Mouse (Mus musculus) CH12.LX (cell line): ENCODE data around the gene Zfp184. TPM values are rescaled to one million over a fixed set of nuclear protein-coding genes. Genes with fewer than 3 reads are reported as not detected.
A peak's percentile ranks its signal among the peaks of the same experiment; 100 is the strongest.

Experiments
- DNase-seq: peaks from one replicate; pipeline ENCODE4 v3.0.0-alpha.2; 2013; ENCODE audit errors: extremely low read depth
- H3K27ac ChIP-seq: 2 replicates; pipeline ENCODE4 v1.5.1; 2012; ENCODE audit warnings: low read depth, mild to moderate bottlenecking, control low read depth, moderate library complexity; ENCODE audit not compliant: insufficient read depth
- H3K27me3 ChIP-seq: replicated peaks from 2 replicates; pipeline ENCODE3; 2012; ENCODE audit warnings: inconsistent platforms
- H3K36me3 ChIP-seq, 2 experiments: replicated peaks in 1 of 2; 2 replicates each; pipeline versions ENCODE3 to v1.6.1; 2012; ENCODE audit warnings: inconsistent platforms in 1 of 2, low read length in 1 of 2, mild to moderate bottlenecking in 1 of 2, mixed read lengths in 1 of 2, moderate library complexity in 1 of 2; ENCODE audit not compliant: control insufficient read depth in 1 of 2, insufficient read depth in 1 of 2
- H3K4me1 ChIP-seq, 2 experiments: 2 replicates each; pipeline ENCODE4 v1.6.1; 2012; ENCODE audit warnings: inconsistent platforms in 1 of 2, moderate library complexity in 1 of 2; ENCODE audit not compliant: insufficient read depth in 2 of 2, control insufficient read depth in 1 of 2
- H3K4me2 ChIP-seq: 2 replicates; pipeline ENCODE4 v1.6.1; 2012; ENCODE audit warnings: low read depth, mild to moderate bottlenecking, control low read depth; ENCODE audit not compliant: poor library complexity, insufficient read depth, severe bottlenecking
- H3K4me3 ChIP-seq, 3 experiments: fragments of 150-350 bp in 1 of 3; sonication (generic) in 1 of 3; replicated peaks in 1 of 3; 2 replicates each; pipeline versions ENCODE3 to v1.5.1; 2011 to 2012; ENCODE audit warnings: low read depth in 2 of 3, low read length in 2 of 3, mild to moderate bottlenecking in 2 of 3, moderate library complexity in 2 of 3, control low read depth in 1 of 3, improper control_type of control experiment in 1 of 3, inconsistent platforms in 1 of 3, mixed read lengths in 1 of 3; ENCODE audit not compliant: poor library complexity in 1 of 3
- H3K79me2 ChIP-seq: replicated peaks from 2 replicates; pipeline ENCODE4 v1.6.1; 2012; ENCODE audit warnings: mild to moderate bottlenecking, moderate library complexity; ENCODE audit not compliant: control insufficient read depth, poor library complexity, insufficient read depth, severe bottlenecking; ENCODE audit errors: extremely low read depth
- H3K9ac ChIP-seq: 2 replicates; pipeline ENCODE4 v1.6.1; 2012; ENCODE audit warnings: low read depth, mild to moderate bottlenecking, control low read depth, moderate library complexity; ENCODE audit not compliant: insufficient read depth
- H3K9me3 ChIP-seq: replicated peaks from 2 replicates; pipeline ENCODE3; 2012; ENCODE audit warnings: low read length, inconsistent platforms, mixed read lengths
- BHLHE40 ChIP-seq: IDR thresholded peaks from 2 replicates; pipeline ENCODE4 v1.6.1; 2011; ENCODE audit warnings: mild to moderate bottlenecking, low read depth, low read length, improper control_type of control experiment
- CHD2 ChIP-seq: IDR thresholded peaks from 2 replicates; pipeline ENCODE4 v1.6.1; 2011; ENCODE audit warnings: low read length, improper control_type of control experiment
- CTCF ChIP-seq, 2 experiments: IDR thresholded peaks in 1 of 2; conservative IDR thresholded peaks in 1 of 2; 2 replicates each; pipeline ENCODE4 v1.5.1; 2011 to 2012; ENCODE audit warnings: low read depth in 2 of 2, low read length in 2 of 2, improper control_type of control experiment in 1 of 2, inconsistent platforms in 1 of 2, mild to moderate bottlenecking in 1 of 2, moderate library complexity in 1 of 2
- E2F4 ChIP-seq: IDR thresholded peaks from 2 replicates; pipeline ENCODE4 v1.6.1; 2011; ENCODE audit warnings: low read depth, low read length, improper control_type of control experiment; ENCODE audit not compliant: insufficient replicate concordance
- ELF1 ChIP-seq: IDR thresholded peaks from 2 replicates; pipeline ENCODE4 v1.6.1; 2014; ENCODE audit warnings: low read depth, mild to moderate bottlenecking, inconsistent platforms, low read length, improper control_type of control experiment
- EP300 ChIP-seq: IDR thresholded peaks from 2 replicates; pipeline ENCODE4 v1.6.1; 2011; ENCODE audit warnings: low read length, improper control_type of control experiment
- HCFC1 ChIP-seq: IDR thresholded peaks from 2 replicates; pipeline ENCODE4 v1.6.1; 2012; ENCODE audit warnings: low read depth, mild to moderate bottlenecking, inconsistent platforms, low read length, improper control_type of control experiment
- IRF4 ChIP-seq: IDR thresholded peaks from 2 replicates; pipeline ENCODE4 v1.6.1; 2014; ENCODE audit warnings: low read depth, mild to moderate bottlenecking, inconsistent platforms, low read length, improper control_type of control experiment
- JUN ChIP-seq: IDR thresholded peaks from 2 replicates; pipeline ENCODE4 v1.6.1; 2011; ENCODE audit warnings: low read depth, mild to moderate bottlenecking, low read length, improper control_type of control experiment, moderate library complexity; ENCODE audit not compliant: insufficient read depth
- JUND ChIP-seq: conservative IDR thresholded peaks from 2 replicates; pipeline ENCODE4 v1.6.1; 2011; ENCODE audit warnings: low read depth, low read length, improper control_type of control experiment
- KAT2A ChIP-seq: IDR thresholded peaks from 2 replicates; pipeline ENCODE4 v1.6.1; 2012; ENCODE audit warnings: low read length, improper control_type of control experiment, inconsistent platforms; ENCODE audit not compliant: insufficient replicate concordance
- MAFK ChIP-seq: IDR thresholded peaks from 2 replicates; pipeline ENCODE4 v1.6.1; 2011; ENCODE audit warnings: low read length, improper control_type of control experiment; ENCODE audit not compliant: insufficient replicate concordance
- MAX ChIP-seq: IDR thresholded peaks from 2 replicates; pipeline ENCODE4 v1.6.1; 2011; ENCODE audit warnings: low read length, improper control_type of control experiment
- MXI1 ChIP-seq: IDR thresholded peaks from 2 replicates; pipeline ENCODE4 v1.6.1; 2011; ENCODE audit warnings: mild to moderate bottlenecking, low read depth, low read length, improper control_type of control experiment
- NELFE ChIP-seq: IDR thresholded peaks from 2 replicates; pipeline ENCODE4 v1.6.1; 2011; ENCODE audit warnings: low read depth, low read length, improper control_type of control experiment
- NRF1 ChIP-seq: IDR thresholded peaks from 2 replicates; pipeline ENCODE4 v1.6.1; 2014; ENCODE audit warnings: low read depth, mild to moderate bottlenecking, inconsistent platforms, low read length, improper control_type of control experiment, moderate library complexity
- PAX5 ChIP-seq: IDR thresholded peaks from 2 replicates; pipeline ENCODE4 v1.6.1; 2012; ENCODE audit warnings: low read length, inconsistent platforms, mixed read lengths
- POLR2A ChIP-seq: IDR thresholded peaks from 2 replicates; pipeline ENCODE4 v1.6.1; 2011; ENCODE audit warnings: low read depth, mild to moderate bottlenecking, improper control_type of control experiment, low read length
- POLR2AphosphoS2 ChIP-seq: IDR thresholded peaks from 2 replicates; pipeline ENCODE4 v1.6.1; 2011; ENCODE audit warnings: low read depth, low read length, improper control_type of control experiment
- SIN3A ChIP-seq: IDR thresholded peaks from 2 replicates; pipeline ENCODE4 v1.6.1; 2012; ENCODE audit warnings: low read length, improper control_type of control experiment, inconsistent platforms
- TBP ChIP-seq: conservative IDR thresholded peaks from 2 replicates; pipeline ENCODE4 v1.6.1; 2011; ENCODE audit warnings: low read depth, low read length, improper control_type of control experiment
- TCF12 ChIP-seq: IDR thresholded peaks from 2 replicates; pipeline ENCODE4 v1.6.1; 2014; ENCODE audit warnings: low read depth, mild to moderate bottlenecking, inconsistent platforms, low read length, improper control_type of control experiment
- UBTF ChIP-seq: IDR thresholded peaks from 2 replicates; pipeline ENCODE4 v1.6.1; 2012; ENCODE audit warnings: low read depth, mild to moderate bottlenecking, inconsistent platforms, low read length, improper control_type of control experiment, moderate library complexity
- USF1 ChIP-seq: IDR thresholded peaks from 2 replicates; pipeline ENCODE4 v1.6.1; 2014; ENCODE audit warnings: low read depth, mild to moderate bottlenecking, inconsistent platforms, low read length, improper control_type of control experiment
- USF2 ChIP-seq: conservative IDR thresholded peaks from 2 replicates; pipeline ENCODE4 v1.6.1; 2011; ENCODE audit warnings: low read depth, low read length, improper control_type of control experiment
- ZC3H11A ChIP-seq: IDR thresholded peaks from 2 replicates; pipeline ENCODE4 v1.6.1; 2012; ENCODE audit warnings: low read depth, mild to moderate bottlenecking, inconsistent platforms, low read length, improper control_type of control experiment
- ZKSCAN1 ChIP-seq: IDR thresholded peaks from 2 replicates; pipeline ENCODE4 v1.6.1; 2012; ENCODE audit warnings: low read depth, inconsistent platforms, low read length, improper control_type of control experiment, borderline replicate concordance
- ZMIZ1 ChIP-seq: IDR thresholded peaks from 2 replicates; pipeline ENCODE4 v1.6.1; 2012; ENCODE audit warnings: low read depth, mild to moderate bottlenecking, inconsistent platforms, low read length, improper control_type of control experiment
- ZNF384 ChIP-seq: IDR thresholded peaks from 2 replicates; pipeline ENCODE4 v1.6.1; 2012; ENCODE audit warnings: low read depth, low read length, improper control_type of control experiment, inconsistent platforms
- dilution Hi-C: fragments of 300-500 bp; cut with MboI; formaldehyde crosslinking; loops from 2 replicates; pipeline ENCODE4 v1.14.3; 2020; ENCODE audit warnings: low sequenced_read_pairs; ENCODE audit not compliant: extremely low pct_unique_long_range_greater_than_20kb, extremely low pct_ligation_motif_present
- in situ Hi-C: fragments of 300-500 bp; cut with MboI; formaldehyde crosslinking; loops from 3 replicates; pipeline ENCODE4 v1.14.3; 2019; ENCODE audit warnings: low sequenced_read_pairs, low pct_ligation_motif_present, low pct_unique_long_range_greater_than_20kb, mixed read lengths
- polyA plus RNA-seq: library from polyadenylated mRNA; unstranded; fragments of >175 nt; gene quantifications from 2 replicates; pipeline ENCODE4 v1.2.1, GENCODE M21; 2012; ENCODE audit warnings: low read depth; ENCODE audit not compliant: insufficient read length
- total RNA-seq, 2 experiments: library from RNA; depleted of rRNA; stranded (reverse); fragments of 300-350 nt in 1 of 2; fragments of >200 nt in 1 of 2; gene quantifications; 2 replicates each; pipeline ENCODE4 v1.2.3; 2012 to 2014

The Zfp184 gene
- total and polyA plus RNA-seq, 3 experiments: 0.79 to 3.1 (median 2.0) TPM

DNA sequence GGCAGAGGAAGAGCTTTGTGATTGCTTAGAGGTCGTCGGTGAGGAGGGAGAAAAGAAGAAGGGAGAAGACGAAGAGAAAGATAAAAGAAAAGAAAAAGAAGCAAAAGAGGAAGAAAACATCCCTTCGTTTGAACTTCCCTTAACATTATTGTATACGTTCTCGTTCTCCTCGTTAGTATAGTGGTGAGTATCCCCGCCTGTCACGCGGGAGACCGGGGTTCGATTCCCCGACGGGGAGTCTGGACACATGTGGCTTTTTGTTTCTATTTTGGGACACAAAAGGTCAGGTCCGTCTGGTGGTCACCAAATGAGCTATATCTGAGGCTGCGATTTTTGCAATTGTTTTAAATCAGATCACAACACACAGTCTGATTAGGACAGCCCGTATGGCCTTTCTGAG, 33.7 kb upstream of the Zfp184 start (continued):
- TF ChIP-seq BHLHE40: no peak
- TF ChIP-seq ZC3H11A: no peak

GRCm38 (mm10) chr13:21913854-21914253, 31.0 kb upstream of the Zfp184 start:
- H3K9me3 ChIP-seq: no peaks in the 10 kb centered on the region
- no peaks in the 10 kb centered on the region for H3K36me3 ChIP-seq
- dilution Hi-C loops: no loop called here
- no peak overlapping the region for H3K27ac ChIP-seq
- peak overlapping the region; percentile 69 for H3K4me2 ChIP-seq
- no peak for TF ChIP-seq ZC3H11A
- TF ChIP-seq MXI1: no peak
- no peak for TF ChIP-seq MAFK
- TF ChIP-seq TCF12: no peak
- no peak for TF ChIP-seq MAX
- TF ChIP-seq EP300: no peak
- no peak for TF ChIP-seq PAX5
- TF ChIP-seq ZMIZ1: no peak
- no peak for TF ChIP-seq ZKSCAN1
- TF ChIP-seq SIN3A: no peak
- TF ChIP-seq UBTF: no peak
- TF ChIP-seq HCFC1: no peak
- no peak for TF ChIP-seq IRF4
- TF ChIP-seq NELFE: no peak
- no peak for TF ChIP-seq JUND
- TF ChIP-seq USF2: no peak
- TF ChIP-seq POLR2AphosphoS2: no peak
- no peak for TF ChIP-seq ZNF384
- DNase-seq: no peak
- H3K27me3 ChIP-seq: peaks cover 4% of the 10 kb centered on the region
- in situ Hi-C loops: no loop called here
- H3K79me2 ChIP-seq: no peaks in the 10 kb centered on the region
- peak overlapping the region; percentile 31 to 54 (median 34) for H3K4me3 ChIP-seq
- H3K9ac ChIP-seq: no peak overlapping the region
- peaks cover 0 to 28% of the 10 kb centered on the region in 2 experiments; a peak in 2 of 4 replicates for H3K4me1 ChIP-seq

DNA sequence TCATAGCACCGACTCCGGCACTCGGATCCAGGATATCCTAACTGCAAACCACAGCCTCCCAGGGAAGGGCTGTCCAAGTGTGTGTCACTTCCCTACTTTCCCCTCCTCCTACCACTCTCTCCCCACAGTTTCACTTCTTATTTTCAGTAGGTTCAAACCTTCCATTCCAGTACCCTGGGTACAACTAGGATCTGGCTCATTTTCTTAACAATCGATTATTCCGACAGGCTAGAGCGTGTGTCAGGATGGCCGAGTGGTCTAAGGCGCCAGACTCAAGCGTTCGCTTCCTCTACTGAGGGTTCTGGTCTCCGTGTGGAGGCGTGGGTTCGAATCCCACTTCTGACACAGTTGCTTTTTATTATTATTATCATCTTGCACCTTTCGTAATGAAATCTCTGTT, 30.3 kb upstream of the Zfp184 start:
- no peak overlapping the region for H3K9ac ChIP-seq
- TF ChIP-seq IRF4 (peak; percentile 88), POLR2A (no peak), TBP (peak; percentile 100), POLR2AphosphoS2 (no peak), USF1 (no peak), UBTF (no peak), NRF1 (peak; percentile 67), BHLHE40 (no peak), JUN (no peak), CTCF (conservative IDR thresholded peaks at IDR 0.05 in 1 of 2, IDR thresholded peaks at IDR 0.05 in 1 of 2; ENCODE audit: low read depth in 2 of 2, low read length in 2 of 2) (no peak), SIN3A (no peak), TCF12 (no peak), CHD2 (no peak), KAT2A (peak; percentile 78; the same call in 1 of the 2 replicates), E2F4 (peak; percentile 83; the same call in 1 of the 2 replicates), MAFK (peak; percentile 98), ELF1 (peak; percentile 99), EP300 (no peak)

More for the DNA sequence above, 30.3 kb upstream of the Zfp184 start:
- H3K27me3 ChIP-seq: peaks cover 4% of the 10 kb centered on the region
- in situ Hi-C loops: no loop called here
- peak; percentile 97 for DNase-seq
- H3K4me1 ChIP-seq: peaks cover 0 to 25% of the 10 kb centered on the region in 2 experiments; a peak in 2 of 4 replicates
- H3K27ac ChIP-seq: no peak overlapping the region
- H3K36me3 ChIP-seq: no peaks in the 10 kb centered on the region
- dilution Hi-C loops: no loop called here
- H3K4me2 ChIP-seq: peak overlapping the region; percentile 69
- H3K9me3 ChIP-seq: no peaks in the 10 kb centered on the region
- H3K79me2 ChIP-seq: no peaks in the 10 kb centered on the region
- peak overlapping the region; percentile 34 to 54 (median 50) for H3K4me3 ChIP-seq
